ENCODE assay signal across 7 mouse cellular contexts in genomic region chr17:78881878-78882304, GRCm38 (mm10). TPM values are rescaled to one million over a fixed set of nuclear protein-coding genes. Genes with fewer than 3 reads are reported as not detected.
A peak's percentile ranks its signal among the peaks of the same experiment; 100 is the strongest.
DNase-seq lines count a peak whose midpoint lies in the region; ATAC-seq and TF ChIP-seq lines count a peak whose summit lies in the region.

No protein-coding gene starts in this region.

- H3K4me1 ChIP-seq in erythroblast, embryonic 14.5 days (ENCODE audit: control insufficient read depth): peaks cover 22% of the 10 kb centered on the region
- H3K4me1 ChIP-seq in lung, postnatal 0 days (ENCODE audit: insufficient read depth, low read depth, low read length): peaks cover 8% of the 10 kb centered on the region; the same call in 1 of the 2 replicates
- H3K4me1 ChIP-seq in stomach, embryonic 15.5 days: peaks cover 7% of the 10 kb centered on the region; the same call in 1 of the 2 replicates

- DNase-seq in 416B (ENCODE audit: low read depth): peak; percentile 54
- DNase-seq in CD4-positive helper T cell, adult 2 months (ENCODE audit: low read depth, low spot score): peak; percentile 35
- peak; percentile 17 for DNase-seq in kidney, adult 9 months
- DNase-seq in lung, postnatal 0 days (ENCODE audit: low spot score): peak; percentile 63
- no peak for DNase-seq in urinary bladder, postnatal 4 days (ENCODE audit: low spot score in 2 of 2)

- ATAC-seq in lung, postnatal 0 days: peak; percentile 47
- peak; percentile 56 for ATAC-seq in stomach, embryonic 15.5 days (ENCODE audit: insufficient read depth, low FRiP score, low read depth)

- H3K36me3 ChIP-seq in erythroblast, embryonic 14.5 days (ENCODE audit: control insufficient read depth): peaks cover 21% of the 10 kb centered on the region
- H3K36me3 ChIP-seq in lung, postnatal 0 days (ENCODE audit: insufficient read depth, low read length): no peaks in the 10 kb centered on the region; the same call in 1 of the 2 replicates
- peaks cover 6% of the 10 kb centered on the region; the same call in 1 of the 2 replicates for H3K36me3 ChIP-seq in stomach, embryonic 15.5 days

- peaks cover 3% of the 10 kb centered on the region for H3K9me3 ChIP-seq in erythroblast, embryonic 14.5 days (ENCODE audit: control insufficient read depth, low read length)
- H3K9me3 ChIP-seq in lung, postnatal 0 days (ENCODE audit: low read length): no peaks in the 10 kb centered on the region
- no peaks in the 10 kb centered on the region for H3K9me3 ChIP-seq in stomach, embryonic 15.5 days

- no peak for TF ChIP-seq EP300 in lung, postnatal 0 days (IDR thresholded peaks at IDR 0.05)

- H3K27me3 ChIP-seq in erythroblast, embryonic 14.5 days (ENCODE audit: control insufficient read depth): no peaks in the 10 kb centered on the region
- H3K27me3 ChIP-seq in lung, postnatal 0 days (replicated peaks; ENCODE audit: insufficient read depth, low read length): no peaks in the 10 kb centered on the region
- no peaks in the 10 kb centered on the region for H3K27me3 ChIP-seq in stomach, embryonic 15.5 days (replicated peaks)

- H3K4me3 ChIP-seq in erythroblast, embryonic 14.5 days (replicated peaks): peak overlapping the region; percentile 82
- H3K4me3 ChIP-seq in lung, postnatal 0 days (ENCODE audit: low read depth, low read length): peak overlapping the region; percentile 63
- peak overlapping the region; percentile 71 for H3K4me3 ChIP-seq in stomach, embryonic 15.5 days (replicated peaks)

- H3K9ac ChIP-seq in lung, postnatal 0 days (replicated peaks; ENCODE audit: low read depth): peak overlapping the region; percentile 49
- peak overlapping the region; percentile 65 for H3K9ac ChIP-seq in stomach, embryonic 15.5 days

- peak overlapping the region; percentile 65 for H3K4me2 ChIP-seq in lung, postnatal 0 days (replicated peaks; ENCODE audit: low read depth, low read length)
- peak overlapping the region; percentile 57 for H3K4me2 ChIP-seq in stomach, embryonic 15.5 days

- TF ChIP-seq CTCF in lung, postnatal 0 days (IDR thresholded peaks at IDR 0.05): no peak

- H3K27ac ChIP-seq in lung, postnatal 0 days (ENCODE audit: low read length): peak overlapping the region; percentile 79
- peak overlapping the region; percentile 83 for H3K27ac ChIP-seq in stomach, embryonic 15.5 days

- WGBS in lung, postnatal 0 days: 9% methylated on average over 5 of the region's 7 CpGs
- 14% methylated on average over 4 of the region's 7 CpGs for WGBS in stomach, embryonic 15.5 days

RNA-seq across cellular contexts. Expression of gene Eif2ak2, which starts 0.5 kb away (rescaled TPM):
- polyA plus RNA-seq in erythroblast, embryonic 14.5 days (2012): 0.05 and 0.49 TPM in 2 replicates
- polyA plus RNA-seq in lung, postnatal 0 days (2015; fragmentation: Nextera tagmentation; extraction: Ambion mirVana): 11.1 and 11.4 TPM in 2 replicates
- 16.0 and 16.4 TPM in 2 replicates for polyA plus RNA-seq in stomach, embryonic 15.5 days (2015; fragmentation: Nextera tagmentation; extraction: Ambion mirVana)

RNA-seq across cellular contexts. Expression of gene Sult6b1, which starts 24.9 kb away (rescaled TPM):
- not detected in 2 replicates for polyA plus RNA-seq in erythroblast, embryonic 14.5 days (2012)
- polyA plus RNA-seq in lung, postnatal 0 days (2015; fragmentation: Nextera tagmentation; extraction: Ambion mirVana): 0.10 TPM in 1 of 2 replicates, not detected in the other
- 0.14 and 0.35 TPM in 2 replicates for polyA plus RNA-seq in stomach, embryonic 15.5 days (2015; fragmentation: Nextera tagmentation; extraction: Ambion mirVana)

RNA-seq across cellular contexts. Expression of gene Cebpzos, which starts 34.4 kb away (rescaled TPM):
- polyA plus RNA-seq in erythroblast, embryonic 14.5 days (2012): not detected in 2 replicates
- 67.5 and 68.1 TPM in 2 replicates for polyA plus RNA-seq in lung, postnatal 0 days (2015; fragmentation: Nextera tagmentation; extraction: Ambion mirVana)
- 113 and 115 TPM in 2 replicates for polyA plus RNA-seq in stomach, embryonic 15.5 days (2015; fragmentation: Nextera tagmentation; extraction: Ambion mirVana)

RNA-seq across cellular contexts. Expression of gene Gpatch11, which starts 46.5 kb away (rescaled TPM):
- polyA plus RNA-seq in erythroblast, embryonic 14.5 days (2012): 0.56 and 0.82 TPM in 2 replicates
- polyA plus RNA-seq in lung, postnatal 0 days (2015; fragmentation: Nextera tagmentation; extraction: Ambion mirVana): 35.7 and 38.4 TPM in 2 replicates
- polyA plus RNA-seq in stomach, embryonic 15.5 days (2015; fragmentation: Nextera tagmentation; extraction: Ambion mirVana): 43.2 and 44.7 TPM in 2 replicates

RNA-seq across cellular contexts. Expression of gene Heatr5b, which starts 46.7 kb away (rescaled TPM):
- 0.01 and 0.10 TPM in 2 replicates for polyA plus RNA-seq in erythroblast, embryonic 14.5 days (2012)
- polyA plus RNA-seq in lung, postnatal 0 days (2015; fragmentation: Nextera tagmentation; extraction: Ambion mirVana): 6.8 and 6.9 TPM in 2 replicates
- polyA plus RNA-seq in stomach, embryonic 15.5 days (2015; fragmentation: Nextera tagmentation; extraction: Ambion mirVana): 10.0 and 13.3 TPM in 2 replicates

Comparison
In these comparisons a context has a peak if more than half of its experiments do, and no peak if none do; other contexts are left out.
1. DNase-seq: peak in 416B (single experiment), CD4-positive helper T cell, adult 2 months (single experiment), kidney, adult 9 months (single experiment) and lung, postnatal 0 days (single experiment); none in urinary bladder, postnatal 4 days (0 of 2).
2. RNA of gene Cebpzos, which starts 34.4 kb away (polyA plus RNA-seq): 113 to 115 TPM in stomach, embryonic 15.5 days and 67.5 to 68.1 TPM in lung, postnatal 0 days; not detected in erythroblast, embryonic 14.5 days; every median in the first group is over 10 times any median in the second.
3. Peak in every context shown above with its lines, with median percentiles within 50 percentile points of each other: H3K4me3 ChIP-seq.